Mouse (Mus musculus) lung, postnatal 36 days (tissue): ENCODE measurements at regions not wholly inside any gene's neighbourhood (a gene's known extent, or its start where the extent isn't known, plus 50 kb on each side); places are given as distances from the start of the nearest gene placed in this dataset.
A peak's percentile ranks its signal among the peaks of the same experiment; 100 is the strongest.

ENCODE experiments used
- DNase-seq: peaks from one replicate; pipeline ENCODE4 v3.0.0; 2022; ENCODE audit warnings: mixed read lengths

DNA sequence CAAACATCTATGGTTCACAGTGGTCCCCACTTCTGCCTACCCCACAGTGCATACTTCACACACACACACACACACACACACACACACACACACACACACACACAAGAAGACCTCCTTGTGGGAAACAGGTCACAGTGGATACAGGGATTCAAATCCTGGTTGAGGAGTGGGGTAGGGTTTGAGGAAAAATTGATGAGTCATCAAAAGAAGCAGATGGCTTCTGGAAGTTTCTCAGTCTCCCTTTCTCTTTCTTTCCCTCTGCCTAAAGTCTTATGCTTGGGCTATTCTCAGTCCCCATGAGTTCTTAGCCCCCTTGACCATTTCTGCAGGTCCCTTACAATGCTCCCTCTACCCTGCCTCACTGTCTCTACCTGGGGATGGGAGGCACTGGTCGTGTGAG lies 56.4 kb downstream of the Rassf10 start:
- DNase-seq = no peak

DNA sequence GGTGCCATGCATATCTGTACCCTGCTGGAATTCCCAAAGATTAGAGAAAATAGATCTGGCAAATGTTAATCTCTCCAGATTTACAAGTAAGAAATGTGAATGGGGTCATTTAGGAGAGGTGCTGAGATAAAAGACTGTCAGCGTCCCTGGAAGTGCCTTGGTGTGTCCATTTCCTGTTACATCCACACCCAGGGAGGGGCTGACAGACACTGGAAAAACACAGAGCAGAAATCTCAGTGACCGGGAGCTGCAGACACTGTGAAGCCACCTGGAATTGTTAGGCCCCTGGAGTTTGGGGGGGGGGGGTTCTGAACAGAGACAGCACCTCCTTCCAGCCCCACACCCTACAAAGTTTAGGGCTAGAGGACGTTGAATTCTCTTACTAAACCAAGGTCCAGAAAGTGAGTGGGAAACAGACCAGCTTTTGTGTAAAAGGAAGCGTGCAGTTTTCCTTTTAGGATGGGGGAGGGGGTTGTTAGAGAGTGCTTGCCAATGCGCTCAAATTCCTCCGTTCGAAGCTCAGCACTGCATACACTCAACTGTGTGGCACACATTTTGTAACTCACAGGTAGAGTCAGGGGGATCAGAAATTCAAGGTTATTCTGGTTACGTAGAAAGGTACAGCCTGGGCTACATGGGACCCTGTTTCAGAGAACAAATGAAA lies 63.5 kb downstream of the Rassf10 start:
- DNase-seq = peak; percentile 22

DNA sequence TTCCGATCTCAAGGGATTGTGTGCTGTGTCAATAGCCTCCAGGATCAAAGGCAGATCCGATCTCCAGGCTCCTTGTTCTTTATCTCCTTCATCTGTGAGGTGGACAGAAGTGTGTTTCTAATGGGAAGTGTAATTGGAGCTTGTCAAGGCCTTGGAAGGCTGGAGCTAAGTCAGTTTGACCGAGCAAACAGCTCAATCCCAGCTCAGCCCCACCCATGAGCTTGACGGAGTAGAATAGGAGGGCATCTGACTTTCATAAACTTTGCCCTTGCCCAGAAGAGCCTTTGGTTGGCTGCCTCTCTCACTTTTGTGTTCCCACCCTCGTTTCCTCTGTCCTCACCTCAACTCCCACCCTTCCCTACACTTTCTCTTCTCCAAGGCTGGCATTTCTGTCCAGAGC lies 67.7 kb downstream of the Rassf10 start:
- no peak for DNase-seq

DNA sequence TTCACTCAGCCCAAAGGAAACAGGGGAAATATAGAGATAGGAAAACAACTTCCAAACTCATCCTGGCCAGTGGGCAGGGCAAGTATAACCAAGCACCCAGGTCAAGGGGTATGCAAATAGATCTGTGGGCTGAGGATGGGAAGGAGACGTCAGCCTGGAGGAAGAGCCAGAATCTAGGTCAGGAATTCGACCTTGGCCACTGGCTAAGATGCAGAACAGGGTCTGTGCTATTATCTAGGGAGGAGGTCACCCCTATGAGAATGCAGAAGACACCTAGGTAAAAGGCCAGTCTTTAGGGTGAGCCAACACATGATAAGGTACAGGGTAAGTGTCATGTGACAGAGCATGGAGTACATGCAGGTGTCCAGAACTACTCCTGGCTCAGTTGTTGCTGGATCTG lies 68.8 kb downstream of the Rassf10 start:
- DNase-seq = no peak

DNA sequence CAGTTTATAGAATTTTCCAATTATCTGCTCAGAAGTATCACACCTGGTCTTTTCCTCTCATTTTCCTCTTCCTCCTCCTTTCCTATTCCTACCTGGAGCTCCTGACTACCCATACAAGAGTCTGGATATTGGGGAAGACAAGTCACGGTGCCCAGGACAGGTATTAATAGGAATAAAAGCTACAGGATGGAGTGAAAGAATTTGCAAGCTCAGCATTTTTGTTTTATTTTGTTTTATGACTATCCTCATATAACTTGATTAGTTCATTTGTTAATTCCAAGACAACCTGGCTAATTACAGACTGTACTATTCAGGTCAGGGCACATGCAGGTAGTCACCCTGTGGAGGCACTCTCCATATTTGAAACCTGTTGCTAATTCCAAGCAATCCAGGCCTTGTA lies 72.0 kb downstream of the Rassf10 start:
- DNase-seq = no peak

DNA sequence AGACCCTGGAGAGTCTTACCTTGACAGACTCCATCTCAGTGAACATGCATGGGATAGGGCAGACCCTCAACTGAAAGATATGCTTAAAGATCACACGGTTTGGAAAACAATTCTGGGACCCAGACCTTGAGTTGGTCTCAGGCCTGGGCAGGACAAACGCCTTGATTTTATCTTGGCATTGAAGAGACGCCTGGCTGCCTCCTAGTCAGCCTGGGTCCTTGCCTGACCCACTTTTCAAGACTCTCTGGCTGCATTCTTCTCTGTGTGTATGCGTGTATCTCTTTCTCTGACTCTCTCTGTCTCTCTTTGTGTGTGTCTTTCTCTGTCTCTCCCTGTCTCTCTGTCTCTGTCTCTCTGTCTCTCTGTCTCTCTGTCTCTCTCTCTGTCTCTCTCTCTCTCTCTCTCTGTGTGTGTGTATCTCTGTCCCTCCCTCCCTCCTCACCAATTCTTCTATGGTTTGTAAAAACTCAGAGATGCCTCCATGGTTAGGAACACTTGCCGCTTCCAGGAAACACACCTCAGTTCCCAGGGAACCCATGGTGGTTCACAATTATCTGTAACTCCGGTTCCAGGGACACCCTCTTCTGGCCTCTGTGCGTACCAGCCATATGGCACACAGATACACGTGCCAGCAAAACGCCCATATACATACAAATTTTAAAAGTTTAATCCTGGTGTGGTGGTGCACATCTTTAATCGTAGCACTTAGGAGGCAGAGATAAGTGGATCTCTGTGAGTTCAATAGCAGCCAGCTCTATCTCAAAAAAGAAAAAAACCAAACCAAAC lies 72.7 kb downstream of the Rassf10 start:
- no peak for DNase-seq

DNA sequence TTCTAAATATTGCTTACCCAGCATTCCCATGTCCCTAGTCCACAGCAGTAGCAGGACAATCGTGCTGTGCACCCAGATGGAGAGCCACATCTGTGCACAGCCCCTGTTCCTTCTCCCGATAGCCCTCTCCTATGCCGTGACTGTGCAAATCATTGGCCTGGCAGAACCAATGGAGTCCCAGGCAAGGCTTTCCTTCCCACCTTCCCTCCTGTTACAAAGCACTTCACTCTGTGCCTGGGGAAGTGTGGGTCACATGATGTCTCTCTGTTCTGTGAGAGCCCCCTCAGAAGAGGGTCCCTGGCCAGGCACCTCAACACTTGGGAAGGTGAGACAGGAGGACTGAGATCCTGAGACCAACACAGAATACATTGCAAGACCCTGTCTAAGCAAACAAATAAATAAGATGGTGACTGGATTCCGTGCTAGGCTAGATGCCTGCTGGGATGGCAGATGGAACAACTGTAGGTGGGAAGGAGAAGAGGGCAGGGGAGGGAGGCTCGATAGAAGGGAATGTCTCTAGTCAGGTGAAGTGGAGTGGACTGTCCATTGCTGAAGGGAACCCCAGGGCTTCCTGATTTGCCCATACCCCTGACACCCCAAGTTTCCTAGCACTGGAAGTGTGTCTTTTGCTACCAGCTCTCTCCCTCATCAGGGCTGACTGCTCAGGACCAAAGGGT lies 73.5 kb downstream of the Rassf10 start:
- no peak for DNase-seq

DNA sequence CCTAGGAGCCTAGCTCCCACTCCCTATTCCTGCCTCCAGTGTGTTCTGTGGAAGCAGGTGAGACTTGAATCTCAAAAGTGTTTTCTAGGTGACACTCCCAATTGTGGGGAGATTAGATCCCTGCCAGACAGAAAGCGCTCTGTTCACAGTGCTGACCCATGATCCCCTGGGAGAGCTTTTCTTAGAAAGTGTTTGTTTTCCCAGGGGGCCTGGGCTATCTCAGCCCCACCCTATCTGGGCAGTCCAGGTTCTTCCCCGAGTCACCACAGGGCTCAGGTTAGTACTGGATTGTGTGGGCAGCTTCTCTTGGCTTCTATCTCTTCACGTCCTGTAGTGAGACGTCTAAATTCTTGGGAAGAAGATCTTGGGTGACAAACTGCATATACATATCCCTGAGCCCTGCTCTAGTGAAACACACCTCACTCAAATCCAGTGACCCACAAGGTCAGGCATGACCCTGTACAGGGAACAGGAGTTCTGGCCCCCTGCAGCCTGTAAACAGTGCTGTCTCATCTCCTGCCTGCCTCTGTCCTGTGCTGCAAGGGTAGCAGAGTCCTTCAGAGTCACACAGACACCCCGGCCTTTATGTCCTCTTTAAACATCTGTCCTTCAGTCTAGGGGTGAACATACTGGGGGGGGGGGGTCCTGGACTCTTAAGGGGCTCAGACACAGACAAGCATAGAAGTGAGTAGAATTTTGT lies 76.4 kb downstream of the Rassf10 start:
- DNase-seq = no peak

DNA sequence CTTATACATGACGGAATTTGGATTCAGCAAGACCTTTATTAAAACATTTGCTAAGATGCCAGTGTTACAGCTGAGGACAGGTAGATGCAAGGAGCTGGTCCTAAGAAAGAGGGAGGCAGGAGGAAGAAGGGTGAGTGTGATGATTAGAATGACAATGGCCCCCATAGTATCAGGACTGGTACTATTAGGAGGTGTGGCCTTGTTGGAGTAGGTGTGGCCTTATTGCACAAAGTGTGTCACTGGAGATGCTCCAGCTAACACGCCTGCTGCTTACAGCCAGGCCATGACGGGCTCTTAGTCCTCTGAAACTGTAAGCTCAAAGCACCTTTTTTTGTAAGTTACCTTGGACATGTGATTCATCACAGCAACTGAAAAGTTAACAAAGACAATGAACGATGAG lies 82.0 kb downstream of the Rassf10 start:
- no peak for DNase-seq

DNA sequence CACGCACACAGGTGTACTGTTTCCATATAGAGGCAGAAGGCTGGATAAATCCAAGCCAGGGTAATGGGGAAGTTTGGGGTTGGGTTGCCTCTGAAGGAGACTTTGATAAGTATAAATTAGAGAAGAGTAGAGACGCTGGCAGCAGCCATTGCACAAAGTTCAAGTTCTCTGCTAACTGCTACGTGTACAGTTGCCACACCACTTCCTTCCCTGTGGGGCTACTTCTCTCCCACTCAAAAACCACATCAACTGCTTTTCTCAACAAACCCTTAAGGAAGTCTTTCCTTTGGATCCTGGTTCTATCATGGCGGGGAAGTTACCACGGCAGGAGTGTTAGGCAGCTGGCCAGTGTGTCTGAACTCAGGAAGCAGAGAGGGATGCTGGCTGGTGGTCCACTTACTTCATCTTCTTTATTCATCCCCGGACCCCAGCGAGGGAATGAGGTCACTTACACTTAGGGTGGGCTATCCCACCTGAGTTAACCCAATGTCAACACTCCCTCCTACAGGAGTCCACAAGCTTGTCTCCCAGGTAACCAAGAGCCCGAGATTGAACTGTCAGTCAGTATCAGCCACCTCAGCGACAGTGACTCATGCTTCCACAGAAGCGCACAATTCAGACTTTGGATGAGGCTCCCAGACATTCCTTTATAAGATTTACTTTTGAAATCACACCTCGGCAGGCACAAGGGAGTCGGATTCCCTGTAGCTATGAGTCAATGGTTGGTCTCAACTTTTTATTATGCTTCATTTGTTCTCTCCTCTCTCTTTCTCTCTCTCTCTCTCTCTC lies 84.3 kb downstream of the Rassf10 start:
- peak; percentile 42 for DNase-seq

DNA sequence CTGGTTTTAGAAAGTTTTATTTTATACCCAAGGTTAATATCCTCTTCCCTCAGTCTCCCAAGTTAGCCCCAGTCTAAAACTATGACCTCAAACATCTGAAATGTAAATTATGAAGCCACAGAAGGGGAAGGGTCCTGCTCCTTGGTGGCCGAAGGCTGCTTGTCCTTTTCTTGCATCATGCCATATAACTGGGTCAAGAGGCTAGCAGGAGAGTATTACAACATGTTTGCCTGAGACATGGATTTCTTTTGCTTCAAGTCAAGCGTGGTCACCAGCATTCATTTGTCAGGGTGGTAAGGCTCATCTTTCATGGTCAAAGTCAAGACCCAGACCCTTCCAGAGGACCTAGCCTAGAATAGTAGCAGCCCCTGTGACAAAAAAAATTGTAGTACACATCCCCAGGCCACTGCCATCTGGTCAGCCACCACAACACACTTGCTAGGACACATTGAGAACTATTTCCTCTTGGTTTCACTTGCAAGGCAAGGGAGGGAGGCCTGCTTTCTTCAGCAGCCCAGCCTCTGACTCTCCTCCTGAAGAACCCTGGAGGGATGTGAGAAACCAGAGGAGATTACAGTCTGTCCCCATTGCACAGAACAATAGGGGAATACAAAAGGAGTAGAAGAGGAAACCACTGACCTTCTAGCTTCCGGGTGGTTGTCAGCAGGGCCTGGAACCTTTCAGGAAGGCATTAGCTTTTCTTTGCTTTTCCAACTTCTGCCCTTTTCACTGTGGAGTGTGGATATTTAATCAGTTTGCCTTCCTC lies 85.3 kb downstream of the Rassf10 start:
- peak; percentile 13 for DNase-seq

DNA sequence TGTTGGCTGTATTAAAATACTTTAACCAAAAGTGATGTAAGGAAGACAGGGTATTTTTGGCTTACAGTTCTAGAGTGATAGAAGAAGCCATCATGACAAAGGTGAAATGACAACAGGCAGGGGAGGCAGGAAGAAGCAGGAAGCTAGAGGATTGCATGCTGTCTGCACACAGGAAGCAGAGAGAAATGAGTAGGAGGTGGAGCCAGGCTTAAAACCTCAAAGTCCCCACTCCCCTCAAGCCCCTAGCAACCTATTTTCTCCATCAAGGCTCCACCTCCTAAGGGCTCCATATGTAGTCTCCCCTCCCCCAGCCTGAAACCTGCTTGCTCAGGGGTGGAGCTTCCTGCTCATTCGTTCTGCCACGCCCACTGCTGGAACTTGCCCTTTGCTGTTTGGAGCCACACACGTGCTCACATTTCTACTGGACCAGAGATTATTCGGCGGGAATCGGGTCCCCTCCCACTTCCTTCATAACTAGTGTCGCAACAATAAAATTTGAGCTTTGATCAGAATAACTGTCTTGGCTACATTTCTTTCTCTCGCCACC lies 91.9 kb downstream of the Rassf10 start:
- DNase-seq = peak; percentile 32

DNA sequence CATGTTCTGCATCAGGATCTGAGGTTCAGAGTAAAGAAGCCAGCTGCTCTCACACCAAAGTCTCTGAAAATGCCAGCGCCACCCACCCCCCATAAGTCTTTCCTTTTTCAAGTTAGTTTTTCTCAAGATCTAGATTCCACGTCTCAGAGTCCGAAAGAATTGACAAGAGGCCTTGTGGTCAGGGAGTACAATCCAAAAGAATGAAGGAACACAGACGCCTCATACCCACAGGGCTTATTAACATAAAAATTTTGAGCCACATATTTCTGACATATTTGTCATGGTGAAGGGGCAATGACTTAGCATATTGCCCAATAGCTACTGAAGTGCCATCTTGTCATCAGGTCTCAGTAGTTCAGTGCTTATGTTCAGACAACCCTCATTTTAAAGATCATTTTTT lies 92.6 kb downstream of the Rassf10 start:
- DNase-seq = peak; percentile 20

DNA sequence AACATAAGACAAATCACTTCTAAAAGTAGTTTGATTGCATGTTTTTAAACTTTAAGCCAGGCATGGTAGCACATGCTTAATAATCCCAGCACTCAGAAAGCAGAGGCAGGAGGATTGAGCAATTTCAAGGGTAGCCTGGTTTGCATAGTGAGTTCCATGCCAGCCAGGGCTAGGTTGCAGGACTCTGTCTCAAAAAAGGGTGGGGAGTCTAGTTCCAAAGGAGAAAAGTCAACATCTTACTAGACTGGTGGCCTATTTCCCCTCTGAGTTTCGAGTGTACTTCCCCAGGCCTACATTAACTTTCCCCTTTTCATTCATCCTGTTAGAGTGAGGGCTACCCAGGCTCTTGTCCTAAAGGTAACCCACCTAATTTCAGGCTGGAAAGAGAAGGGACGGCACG lies 93.8 kb downstream of the Rassf10 start:
- peak; percentile 38 for DNase-seq

DNA sequence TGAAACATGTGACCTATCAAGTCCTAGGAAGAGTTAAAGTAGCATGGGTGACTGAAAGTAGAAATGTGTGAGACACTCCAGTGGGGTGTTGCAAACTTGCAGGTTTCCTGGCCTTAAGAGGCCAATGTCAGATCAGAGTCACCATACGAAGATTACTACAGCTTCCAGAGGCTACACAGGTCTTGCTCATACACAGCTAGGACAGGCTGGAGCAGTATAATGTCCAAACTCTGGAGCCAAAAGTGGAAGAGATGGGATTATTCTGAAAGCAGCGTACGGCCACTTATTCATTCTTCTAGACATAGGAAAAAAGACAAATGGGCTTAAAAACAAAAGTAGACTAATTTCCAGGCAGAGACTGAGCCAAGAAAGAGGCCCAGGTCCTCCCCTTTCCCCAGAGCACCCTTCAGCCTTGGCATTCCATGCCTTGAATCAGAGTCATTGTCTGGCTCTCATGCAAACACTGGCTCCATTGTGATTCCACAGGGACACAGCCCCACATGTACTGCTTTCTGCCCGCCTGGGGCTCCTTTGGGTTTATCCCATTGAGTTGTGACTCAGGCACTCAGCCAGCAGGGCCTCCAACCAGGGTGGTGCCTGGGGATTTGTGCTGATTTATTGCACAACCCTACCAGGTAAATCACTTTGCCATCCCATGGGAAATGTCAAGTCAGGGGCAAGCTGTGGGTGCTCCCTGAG lies 94.5 kb downstream of the Rassf10 start:
- peak; percentile 41 for DNase-seq

DNA sequence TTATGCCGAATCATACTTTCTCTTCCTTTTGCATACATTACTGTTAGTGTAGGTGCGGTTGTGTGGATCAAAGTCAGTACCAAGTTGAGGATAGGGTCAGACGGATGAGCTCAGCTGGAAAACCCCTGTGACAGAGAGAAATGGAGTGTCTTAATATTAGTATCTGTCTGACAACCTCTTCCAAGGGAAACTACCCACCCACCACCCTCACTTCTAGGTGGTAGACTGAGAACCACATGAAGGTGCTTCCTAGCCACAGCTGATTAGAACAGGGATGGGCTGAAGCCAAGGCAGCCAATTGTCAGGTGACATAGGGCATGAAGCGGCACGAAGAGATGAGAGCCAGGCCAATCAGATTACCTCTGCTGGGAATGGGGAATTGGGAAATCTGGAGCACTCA lies 95.7 kb downstream of the Rassf10 start:
- no peak for DNase-seq

DNA sequence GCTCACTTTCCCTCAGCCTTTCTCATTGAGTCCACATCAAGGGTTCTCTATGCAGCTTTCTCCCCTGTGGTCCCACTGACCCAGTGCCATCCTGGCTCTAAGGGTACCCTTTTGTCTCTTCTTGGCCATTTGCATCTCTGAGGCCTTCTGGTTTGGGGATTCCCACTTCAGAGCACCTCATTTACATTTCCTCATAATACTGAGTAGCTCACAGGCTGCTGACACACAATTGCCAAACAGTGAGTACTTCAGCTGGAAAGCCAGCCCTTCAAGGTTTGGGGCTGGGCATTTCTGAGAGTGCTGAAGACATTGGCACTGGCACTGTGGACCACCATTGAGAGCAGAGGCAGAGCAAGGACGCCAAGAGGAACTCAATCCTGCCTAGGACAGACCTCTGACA lies 99.2 kb downstream of the Rassf10 start:
- DNase-seq = peak; percentile 11

DNA sequence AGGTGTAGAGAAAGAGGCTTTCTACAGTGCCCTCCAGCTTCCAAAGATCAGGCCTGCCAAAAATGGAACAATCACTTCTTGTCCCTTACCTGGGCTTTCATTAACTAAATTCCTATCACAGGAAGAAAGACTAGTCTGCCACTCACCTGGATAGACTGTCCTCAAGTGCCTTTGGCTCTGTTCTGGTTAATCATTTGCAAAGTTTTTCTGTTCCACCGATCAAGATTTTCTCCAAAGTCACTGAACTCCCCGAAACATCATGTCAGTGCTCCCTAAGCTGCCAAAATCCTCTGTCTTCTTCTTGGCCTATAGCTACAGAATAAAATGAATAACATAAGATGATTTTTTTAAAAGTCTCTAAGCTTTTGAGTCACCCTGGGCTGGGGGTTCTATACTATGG lies 102.7 kb downstream of the Rassf10 start:
- no peak for DNase-seq

DNA sequence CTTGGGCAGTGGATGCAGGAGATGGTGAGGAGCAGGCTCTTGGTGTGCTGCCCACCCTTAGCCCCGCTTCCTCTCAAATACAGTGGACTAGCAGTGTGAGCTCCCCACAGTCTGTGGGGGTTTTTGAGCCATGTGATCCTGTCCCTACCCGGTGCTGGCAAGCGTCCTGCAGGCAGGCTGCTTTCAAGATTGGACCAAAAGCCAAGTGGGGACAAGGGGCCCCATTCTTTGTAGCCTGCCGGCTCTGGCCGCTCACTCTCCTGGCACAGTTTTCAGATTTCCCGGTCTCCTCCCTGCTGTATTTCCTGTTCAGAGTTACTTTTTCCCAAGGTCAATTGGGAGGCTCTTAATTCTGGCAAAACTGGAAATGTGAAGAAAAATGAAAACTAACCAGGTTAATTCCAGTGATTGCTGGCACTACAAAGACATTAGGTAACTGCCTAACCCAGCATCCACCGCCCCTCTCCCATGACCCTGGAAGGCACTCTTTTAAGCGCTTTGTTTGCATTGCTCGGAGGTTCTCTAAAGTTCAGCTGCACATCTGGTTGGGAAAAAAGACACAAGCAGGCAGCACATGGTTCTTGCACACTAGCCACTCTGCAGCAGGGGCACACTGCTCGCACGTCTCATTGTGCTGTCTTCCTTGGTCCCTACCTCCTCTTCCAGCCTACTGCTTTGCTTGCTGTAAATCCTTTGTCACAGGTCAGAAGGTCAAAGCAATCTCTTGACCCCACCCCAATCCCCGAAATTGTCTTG lies 105.6 kb downstream of the Rassf10 start:
- DNase-seq = peak; percentile 41

DNA sequence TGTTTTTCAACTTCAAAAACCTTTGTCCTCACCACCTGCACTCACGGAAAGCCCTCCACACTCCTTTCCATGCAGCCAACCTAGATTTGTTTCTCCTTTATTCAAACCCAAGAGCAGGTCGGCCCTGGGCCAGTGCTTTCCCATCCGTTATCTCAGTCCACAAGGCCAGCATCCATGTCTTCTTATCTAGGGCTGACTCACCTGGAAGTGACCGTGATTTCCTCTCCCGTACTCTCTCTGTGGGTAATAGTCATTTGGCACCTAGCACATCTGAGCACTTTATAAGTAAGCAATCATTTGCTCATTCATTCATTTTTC lies 106.2 kb downstream of the Rassf10 start:
- no peak for DNase-seq
